Mouse (Mus musculus) G1E (cell line): ENCODE measurements around the gene Sgms1. TPM values are rescaled to one million over a fixed set of nuclear protein-coding genes. Genes with fewer than 3 reads are reported as not detected.

Experiments used
- ATAC-seq: 2 replicates; pipeline ENCODE4 v1.8.0; 2016; ENCODE audit warnings: mild to moderate bottlenecking; ENCODE audit not compliant: insufficient number of reproducible peaks, poor library complexity, low FRiP score, severe bottlenecking; ENCODE audit errors: extremely low read depth
- DNase-seq: peaks from one replicate; pipeline ENCODE4 v3.0.0; 2012; ENCODE audit warnings: low spot score
- H3K27me3 ChIP-seq: 2 replicates; pipeline ENCODE4 v1.6.1; 2012; ENCODE audit warnings: mild to moderate bottlenecking, low read length, inconsistent platforms; ENCODE audit not compliant: insufficient read depth
- H3K36me3 ChIP-seq: replicated peaks from 2 replicates; pipeline ENCODE3; 2012; ENCODE audit warnings: mild to moderate bottlenecking, inconsistent platforms
- H3K4me1 ChIP-seq: 2 replicates; pipeline ENCODE4 v1.6.1; 2012; ENCODE audit warnings: low read depth, low read length, inconsistent platforms, mixed read lengths; ENCODE audit not compliant: insufficient read depth
- H3K4me3 ChIP-seq: 2 replicates; pipeline ENCODE4 v1.5.1; 2012; ENCODE audit warnings: low read depth, mild to moderate bottlenecking, inconsistent platforms, low read length, moderate library complexity, mixed read lengths
- H3K9me3 ChIP-seq: replicated peaks from 2 replicates; pipeline ENCODE4 v1.6.1; 2012; ENCODE audit warnings: inconsistent platforms
- CTCF ChIP-seq: IDR thresholded peaks from 2 replicates; pipeline ENCODE4 v1.5.1; 2012; ENCODE audit warnings: low read depth, low read length, inconsistent platforms, mixed read lengths
- GATA1 ChIP-seq: IDR thresholded peaks from 2 replicates; pipeline ENCODE4 v1.6.1; 2012; ENCODE audit warnings: borderline replicate concordance, low read length, inconsistent platforms, mixed read lengths
- GATA2 ChIP-seq: IDR thresholded peaks from 2 replicates; pipeline ENCODE4 v1.6.1; 2012; ENCODE audit warnings: low read depth, low read length, inconsistent platforms, borderline replicate concordance
- POLR2AphosphoS5 ChIP-seq: IDR thresholded peaks from 2 replicates; pipeline ENCODE4 v1.6.1; 2012; ENCODE audit warnings: low read depth, low read length, inconsistent platforms; ENCODE audit not compliant: insufficient replicate concordance
- TAL1 ChIP-seq: conservative IDR thresholded peaks from 2 replicates; pipeline ENCODE4 v1.6.1; 2012; ENCODE audit warnings: low read depth, low read length, inconsistent platforms, mixed read lengths
- polyA plus RNA-seq: library from polyadenylated mRNA; stranded (reverse); fragments of >175 nt; gene quantifications from 2 replicates; pipeline ENCODE4 v1.2.3, GENCODE M21; 2012
- total RNA-seq, 2 experiments: library from RNA; stranded (forward) in 1 of 2; stranded (reverse) in 1 of 2; fragments of 200-1000 nt in 1 of 2; fragments of >200 nt in 1 of 2; fragmentation: Nextera tagmentation in 1 of 2; gene quantifications; 2 replicates each; pipeline ENCODE4 v1.2.3; 2014 to 2017

The Sgms1 gene
- total and polyA plus RNA-seq, 3 experiments = 14.5 to 91.0 (median 61.2) TPM

- Histone ChIP-seq H3K36me3 (peaks cover 35% of the 10 kb centered on the region), H3K9me3 (no peaks in the 10 kb centered on the region), H3K27me3 (no peaks in the 10 kb centered on the region), H3K4me3 (no peak overlapping the region), H3K4me1 (peaks cover 47% of the 10 kb centered on the region)
- no peak for TF ChIP-seq CTCF
- TF ChIP-seq TAL1 = no peak
- no peak for TF ChIP-seq GATA1
- no peak for TF ChIP-seq GATA2
- no peak for TF ChIP-seq POLR2AphosphoS5
- DNase-seq (no peak), ATAC-seq (no peak)
Observed at GRCm38 (mm10) chr19:32342436-32342835, 47.1 kb downstream of the Sgms1 start.

GRCm38 (mm10) chr19:32341091-32341490, 48.4 kb downstream of the Sgms1 start:
- no peak for ATAC-seq
- H3K4me3 ChIP-seq = no peak overlapping the region; the same call in 1 of the 2 replicates
- DNase-seq = no peak
- peaks cover 29% of the 10 kb centered on the region for H3K36me3 ChIP-seq
- peaks cover 50% of the 10 kb centered on the region for H3K4me1 ChIP-seq
- H3K9me3 ChIP-seq = no peaks in the 10 kb centered on the region
- no peaks in the 10 kb centered on the region for H3K27me3 ChIP-seq
- TF ChIP-seq POLR2AphosphoS5 (no peak), CTCF (no peak), GATA1 (no peak), TAL1 (no peak), GATA2 (no peak)

GRCm38 (mm10) chr19:32340168-32340567, 49.3 kb downstream of the Sgms1 start:
- Histone ChIP-seq H3K27me3 (no peaks in the 10 kb centered on the region), H3K36me3 (peaks cover 33% of the 10 kb centered on the region), H3K9me3 (no peaks in the 10 kb centered on the region), H3K4me1 (peaks cover 57% of the 10 kb centered on the region), H3K4me3 (no peak overlapping the region)
- ATAC-seq = no peak
- TF ChIP-seq POLR2AphosphoS5 (no peak), GATA2 (no peak), CTCF (no peak), TAL1 (no peak), GATA1 (no peak)
- DNase-seq = no peak

GRCm38 (mm10) chr19:32337708-32338107, 51.8 kb downstream of the Sgms1 start:
- TF ChIP-seq CTCF (no peak), GATA2 (no peak), TAL1 (no peak), GATA1 (no peak), POLR2AphosphoS5 (no peak)
- no peaks in the 10 kb centered on the region for H3K27me3 ChIP-seq
- H3K36me3 ChIP-seq = peaks cover 32% of the 10 kb centered on the region
- no peak for DNase-seq
- no peak overlapping the region for H3K4me3 ChIP-seq
- peaks cover 44% of the 10 kb centered on the region for H3K4me1 ChIP-seq
- no peak for ATAC-seq
- no peaks in the 10 kb centered on the region for H3K9me3 ChIP-seq

- H3K9me3 ChIP-seq = no peaks in the 10 kb centered on the region
- TF ChIP-seq CTCF (no peak), GATA1 (no peak), POLR2AphosphoS5 (no peak), TAL1 (no peak), GATA2 (no peak)
Observed at GRCm38 (mm10) chr19:32334751-32335150, 54.8 kb downstream of the Sgms1 start.

GRCm38 (mm10) chr19:32333544-32333943, 56.0 kb downstream of the Sgms1 start:
- TF ChIP-seq POLR2AphosphoS5 (no peak), TAL1 (no peak), CTCF (no peak), GATA2 (no peak), GATA1 (no peak)
- peaks cover 33% of the 10 kb centered on the region for H3K4me1 ChIP-seq
- H3K27me3 ChIP-seq = no peaks in the 10 kb centered on the region
- H3K9me3 ChIP-seq = no peaks in the 10 kb centered on the region
- H3K4me3 ChIP-seq = no peak overlapping the region
- peaks cover 40% of the 10 kb centered on the region for H3K36me3 ChIP-seq
- ATAC-seq (no peak), DNase-seq (no peak)

More at GRCm38 (mm10) chr19:32334751-32335150, 54.8 kb downstream of the Sgms1 start:
- Histone ChIP-seq H3K27me3 (no peaks in the 10 kb centered on the region), H3K4me1 (peaks cover 26% of the 10 kb centered on the region), H3K4me3 (no peak overlapping the region), H3K36me3 (peaks cover 31% of the 10 kb centered on the region)
- DNase-seq = no peak
- ATAC-seq = no peak
